Mouse (Mus musculus) midbrain, postnatal 0 days (tissue): ENCODE results near the gene Cldn24. TPM values are rescaled to one million over a fixed set of nuclear protein-coding genes. Genes with fewer than 3 reads are reported as not detected.

Source experiments
- ATAC-seq: fragments of 200-750 bp; cut with Nextera tagmentation; 2 replicates; pipeline ENCODE4 v1.8.0; 2017; ENCODE audit warnings: moderate number of reproducible peaks, mild to moderate bottlenecking, moderate TSS enrichment, moderate library complexity; ENCODE audit not compliant: low FRiP score
- DNase-seq: peaks from one replicate; pipeline ENCODE4 v3.0.0-alpha.2; 2015; ENCODE audit warnings: low spot score
- H3K27ac ChIP-seq: fragments of 300-500 bp; sonication (generic); 2 replicates; pipeline ENCODE4 v1.5.1; 2014; ENCODE audit warnings: low read depth, mild to moderate bottlenecking, low read length, mixed read lengths
- H3K27me3 ChIP-seq: fragments of 300-500 bp; sonication (generic); 2 replicates; pipeline ENCODE4 v1.6.1; 2014; ENCODE audit warnings: low read length, control low read depth, mixed read lengths; ENCODE audit not compliant: insufficient read depth
- H3K36me3 ChIP-seq: fragments of 300-500 bp; sonication (generic); 2 replicates; pipeline ENCODE4 v1.6.1; 2014; ENCODE audit warnings: low read length, control low read depth, mixed read lengths; ENCODE audit not compliant: insufficient read depth
- H3K4me1 ChIP-seq: fragments of 300-500 bp; sonication (generic); 2 replicates; pipeline ENCODE4 v1.6.1; 2014; ENCODE audit warnings: mild to moderate bottlenecking, control low read depth, antibody characterized with exemption, low read length, mixed read lengths; ENCODE audit not compliant: insufficient read depth
- H3K4me2 ChIP-seq: fragments of 300-500 bp; sonication (generic); 2 replicates; pipeline ENCODE4 v1.6.1; 2014; ENCODE audit warnings: low read depth, mild to moderate bottlenecking, low read length, mixed read lengths; ENCODE audit not compliant: poor library complexity, severe bottlenecking
- H3K4me3 ChIP-seq: fragments of 300-500 bp; sonication (generic); 2 replicates; pipeline ENCODE4 v1.5.1; 2014; ENCODE audit warnings: low read depth, mild to moderate bottlenecking, low read length, moderate library complexity
- H3K9ac ChIP-seq: fragments of 300-500 bp; sonication (generic); replicated peaks from 2 replicates; pipeline ENCODE4 v1.6.1; 2014; ENCODE audit warnings: mild to moderate bottlenecking, low read length, moderate library complexity, mixed read lengths; ENCODE audit not compliant: poor library complexity, severe bottlenecking
- H3K9me3 ChIP-seq: fragments of 300-500 bp; sonication (generic); 2 replicates; pipeline ENCODE4 v1.6.1; 2016; ENCODE audit warnings: low read length, control low read depth
- CTCF ChIP-seq: IDR thresholded peaks from 2 replicates; pipeline ENCODE4 v1.5.1; 2016; ENCODE audit warnings: antibody characterized with exemption, mild to moderate bottlenecking
- WGBS: fragments of 180-500 bp; shearing (Covaris S2); extraction: QIAGEN DNeasy Blood & Tissue Kit; methylation state at CpG from one replicate; pipeline ENCODE4 v1.1.7; 2014; 5-methylcytosine and 5-hydroxymethylcytosine counted together
- polyA plus RNA-seq: library from polyadenylated mRNA; unstranded; fragments of >200 nt; fragmentation: Nextera tagmentation; extraction: Ambion mirVana; gene quantifications from 2 replicates; pipeline ENCODE4 v1.2.1, GENCODE M21; 2015
- total RNA-seq: library from RNA; depleted of rRNA; stranded (reverse); fragments of >200 nt; gene quantifications from 2 replicates; pipeline ENCODE4 v1.2.3, GENCODE M21; 2014

The Cldn24 gene
- total and polyA plus RNA-seq, 2 experiments from 2014 or later: not detected

GRCm38 (mm10) chr8:47843063-47843462, 21.1 kb downstream of the Cldn24 start:
- 79% methylated on average over 7 of the region's 7 CpGs for WGBS
- DNase-seq (no peak), ATAC-seq (no peak)
- Histone ChIP-seq H3K27me3 (no peaks in the 10 kb centered on the region), H3K4me1 (no peaks in the 10 kb centered on the region), H3K9ac (no peak overlapping the region), H3K36me3 (peaks cover 17% of the 10 kb centered on the region), H3K9me3 (no peaks in the 10 kb centered on the region), H3K4me2 (no peak overlapping the region), H3K4me3 (no peak overlapping the region), H3K27ac (no peak overlapping the region)
- peak; percentile 38 for TF ChIP-seq CTCF

- H3K9me3 ChIP-seq: no peaks in the 10 kb centered on the region
- DNase-seq (no peak), ATAC-seq (no peak)
- no peak overlapping the region for H3K27ac ChIP-seq
- H3K4me2 ChIP-seq: no peak overlapping the region
- no peak for TF ChIP-seq CTCF
- no peak overlapping the region for H3K4me3 ChIP-seq
- no peaks in the 10 kb centered on the region for H3K27me3 ChIP-seq
- H3K4me1 ChIP-seq: no peaks in the 10 kb centered on the region
- H3K9ac ChIP-seq: no peak overlapping the region
- peaks cover 20% of the 10 kb centered on the region for H3K36me3 ChIP-seq
- WGBS: 92% methylated on average over 10 of the region's 10 CpGs
These were observed 21.7 kb downstream of the Cldn24 start for GRCm38 (mm10) chr8:47843651-47844050.

GRCm38 (mm10) chr8:47845956-47846355, 24.0 kb downstream of the Cldn24 start:
- ATAC-seq (no peak), DNase-seq (no peak)
- Histone ChIP-seq H3K36me3 (peaks cover 13% of the 10 kb centered on the region), H3K9ac (no peak overlapping the region), H3K4me1 (no peaks in the 10 kb centered on the region), H3K27me3 (no peaks in the 10 kb centered on the region), H3K4me3 (no peak overlapping the region), H3K9me3 (no peaks in the 10 kb centered on the region), H3K4me2 (no peak overlapping the region), H3K27ac (no peak overlapping the region)
- WGBS: 71% methylated on average over 13 of the region's 13 CpGs
- no peak for TF ChIP-seq CTCF

- no peaks in the 10 kb centered on the region for H3K4me1 ChIP-seq
- no peak overlapping the region for H3K9ac ChIP-seq
- no peaks in the 10 kb centered on the region for H3K9me3 ChIP-seq
- no peak for DNase-seq
- 94% methylated on average over 14 of the region's 14 CpGs for WGBS
- no peak overlapping the region for H3K27ac ChIP-seq
- no peak overlapping the region for H3K4me2 ChIP-seq
- TF ChIP-seq CTCF: no peak
- no peak overlapping the region for H3K4me3 ChIP-seq
- no peak for ATAC-seq
- H3K36me3 ChIP-seq: peaks cover 13% of the 10 kb centered on the region
- no peaks in the 10 kb centered on the region for H3K27me3 ChIP-seq
These were observed 25.2 kb downstream of the Cldn24 start for GRCm38 (mm10) chr8:47847161-47847560.

GRCm38 (mm10) chr8:47847931-47848330, 26.0 kb downstream of the Cldn24 start:
- Histone ChIP-seq H3K27me3 (no peaks in the 10 kb centered on the region), H3K4me2 (no peak overlapping the region), H3K4me1 (no peaks in the 10 kb centered on the region), H3K9ac (no peak overlapping the region), H3K27ac (no peak overlapping the region), H3K36me3 (peaks cover 13% of the 10 kb centered on the region), H3K4me3 (no peak overlapping the region), H3K9me3 (no peaks in the 10 kb centered on the region)
- WGBS: 97% methylated on average over 6 of the region's 6 CpGs
- DNase-seq (no peak), ATAC-seq (no peak)
- no peak for TF ChIP-seq CTCF

GRCm38 (mm10) chr8:47849842-47850241, 27.9 kb downstream of the Cldn24 start:
- Histone ChIP-seq H3K4me2 (no peak overlapping the region), H3K27ac (no peak overlapping the region), H3K9me3 (no peaks in the 10 kb centered on the region), H3K4me3 (no peak overlapping the region), H3K4me1 (no peaks in the 10 kb centered on the region), H3K9ac (no peak overlapping the region), H3K36me3 (peaks cover 13% of the 10 kb centered on the region), H3K27me3 (no peaks in the 10 kb centered on the region)
- DNase-seq (no peak), ATAC-seq (no peak)
- 86% methylated on average over 8 of the region's 8 CpGs for WGBS
- peak; percentile 46 for TF ChIP-seq CTCF
